Mouse (Mus musculus): Measurements from ENCODE around the gene Dnajc30.
"Not testable (repeated sequence)": the region's sequence is repeated elsewhere in the genome, so short reads cannot be mapped to it uniquely, and the experiment has no call there.

Gene Dnajc30

DNA sequence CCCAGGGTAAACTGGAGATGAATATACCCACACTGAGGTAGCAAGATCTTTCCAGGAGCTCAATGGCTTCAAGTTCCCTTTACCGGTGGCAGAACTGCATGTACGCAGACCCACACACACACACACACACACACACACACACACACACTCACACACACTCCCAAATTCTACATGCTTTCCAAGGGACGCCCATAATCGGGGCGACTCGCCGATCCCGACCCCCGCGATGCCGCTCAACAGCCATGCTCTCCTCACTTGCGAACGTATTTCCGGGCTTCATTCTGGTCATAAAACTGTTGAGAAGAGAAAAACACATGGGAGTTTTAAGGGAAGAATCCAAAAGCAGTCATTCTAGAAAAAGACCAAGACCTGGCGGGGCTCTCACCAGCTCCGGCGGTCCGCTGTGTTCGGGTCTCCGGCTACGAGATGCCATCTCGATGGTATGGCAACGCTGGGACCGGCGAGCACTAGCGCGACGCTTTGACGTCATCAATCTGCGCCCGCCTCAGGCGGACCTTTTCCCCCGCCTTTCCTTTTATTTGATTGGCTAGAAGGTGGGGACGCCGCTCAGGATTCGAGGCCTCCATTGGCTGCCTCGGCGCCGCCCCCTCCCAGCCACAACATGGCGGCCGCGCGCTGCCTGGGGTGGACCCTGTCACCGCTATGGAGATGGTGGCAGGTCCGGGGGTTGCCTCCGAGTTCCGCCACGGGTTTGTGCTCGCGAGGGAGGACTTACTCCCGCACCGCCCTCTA lies at the start of gene Dnajc30:
Dnajc30 (plus strand) TSS at position 574 of the 753 bp plus-strand sequence.
- DNase-seq (ENCODE audit: low read depth, low spot score): peak; percentile 95

DNA sequence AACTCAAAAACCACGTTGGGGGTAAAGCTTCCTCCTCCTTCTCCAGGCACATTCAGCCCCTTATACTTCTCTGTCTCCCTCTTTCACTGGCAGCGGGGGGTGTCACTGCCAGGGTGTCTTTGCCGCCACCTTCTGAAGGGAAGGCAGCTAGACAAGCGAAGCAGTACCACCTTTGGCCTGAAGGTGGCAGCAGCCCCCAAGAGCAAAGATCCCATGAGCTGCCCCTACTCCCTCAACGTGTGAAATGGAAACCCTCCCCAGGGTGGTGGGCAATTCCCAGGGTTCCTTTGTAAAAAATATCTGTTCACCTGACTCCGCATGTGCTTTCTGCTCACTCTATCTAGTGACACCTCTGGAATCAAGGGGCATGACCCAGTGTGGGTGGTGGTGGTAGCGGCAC lies 48.5 kb upstream of the Dnajc30 start:
- DNase-seq (ENCODE audit: low read depth, low spot score): no peak

DNA sequence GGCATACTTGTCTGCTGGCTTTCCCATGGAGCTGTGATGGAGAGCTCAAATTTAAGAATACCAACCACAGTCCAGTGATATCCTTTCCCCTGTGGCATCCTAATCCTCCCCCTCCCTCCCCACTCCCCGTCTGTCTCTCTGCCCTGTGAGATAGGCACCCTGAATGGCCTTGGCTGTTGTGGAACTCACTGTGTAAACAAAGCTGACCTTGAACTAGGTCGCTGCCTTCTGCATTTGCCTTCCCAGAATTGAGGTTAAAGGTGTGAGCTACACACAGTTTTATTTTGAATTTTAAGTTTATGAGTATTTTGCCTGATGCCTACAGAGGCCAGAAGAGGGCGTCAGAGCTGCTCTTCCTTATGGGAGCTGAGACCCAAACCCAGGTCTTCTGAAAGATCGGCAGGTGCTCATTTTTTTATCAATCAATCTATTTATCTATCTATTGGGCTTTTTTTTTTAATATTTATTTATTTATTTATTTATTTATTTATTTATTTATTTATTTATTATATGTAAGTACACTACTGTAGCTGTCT lies 47.7 kb upstream of the Dnajc30 start:
- no peak for DNase-seq (ENCODE audit: low read depth, low spot score)

DNA sequence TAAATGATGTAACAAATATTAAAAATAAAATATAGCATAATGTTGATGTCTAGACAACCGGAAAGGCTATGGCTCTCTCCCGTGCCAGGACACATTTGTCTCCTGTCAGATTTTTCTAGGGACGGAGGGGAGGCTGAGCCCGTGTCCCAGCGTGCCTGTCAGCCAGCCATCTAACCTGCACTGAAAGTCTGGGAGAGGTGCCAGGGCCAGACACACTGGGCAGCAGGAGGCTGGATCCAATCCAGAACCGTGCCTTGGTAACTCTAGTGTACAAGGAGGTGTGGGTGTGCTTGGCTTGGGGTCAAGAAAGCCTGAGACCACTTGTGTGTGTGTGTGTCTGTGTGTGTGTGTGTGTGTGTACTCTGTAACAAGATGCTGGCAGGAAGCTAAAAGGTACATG lies 42.2 kb upstream of the Dnajc30 start:
- DNase-seq (ENCODE audit: low read depth, low spot score): no peak

DNA sequence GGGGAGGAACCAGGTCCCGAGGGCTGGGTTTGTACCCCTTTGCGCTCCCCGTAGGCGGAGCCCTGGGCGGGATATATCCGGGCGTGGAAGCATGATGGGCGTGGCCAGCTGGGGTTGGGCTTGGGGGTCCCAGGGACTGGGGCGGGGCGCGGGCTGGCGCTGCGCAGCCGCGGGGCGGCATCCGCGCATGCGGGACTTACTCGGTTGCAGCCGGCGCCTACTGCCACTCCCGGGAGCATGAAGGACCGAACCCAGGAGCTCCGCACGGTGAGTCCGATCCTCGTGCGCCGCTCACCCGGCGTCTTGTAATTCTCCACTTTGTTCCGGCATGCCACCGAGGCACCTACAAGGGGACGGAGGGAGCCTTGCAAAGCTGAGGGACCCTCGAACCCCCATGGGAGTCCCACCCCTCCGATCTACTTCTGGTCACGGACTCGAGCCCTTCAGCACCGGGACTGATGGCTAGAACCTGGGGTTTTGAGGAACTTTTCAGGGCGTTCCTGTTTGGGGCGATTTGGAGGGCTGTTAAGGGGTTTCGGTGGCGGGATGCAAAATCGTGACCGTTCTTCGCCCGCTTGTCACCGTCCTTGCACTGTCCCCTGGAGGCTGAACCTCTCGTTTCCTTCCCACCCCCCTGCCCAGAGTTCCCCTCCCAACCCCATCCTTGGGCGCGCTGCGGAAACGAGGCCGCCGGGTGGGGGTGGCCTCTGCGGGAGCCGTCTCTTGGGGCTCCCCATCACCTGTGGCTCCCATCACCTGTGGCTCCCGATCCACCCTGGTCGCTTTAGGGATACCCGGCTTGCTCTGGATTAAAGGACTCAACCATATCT lies 40.4 kb upstream of the Dnajc30 start, which contains the start of gene Stx1a:
Stx1a (plus strand) TSS at position 139 of the 830 bp plus-strand sequence.
- DNase-seq (ENCODE audit: low read depth, low spot score): no peak

DNA sequence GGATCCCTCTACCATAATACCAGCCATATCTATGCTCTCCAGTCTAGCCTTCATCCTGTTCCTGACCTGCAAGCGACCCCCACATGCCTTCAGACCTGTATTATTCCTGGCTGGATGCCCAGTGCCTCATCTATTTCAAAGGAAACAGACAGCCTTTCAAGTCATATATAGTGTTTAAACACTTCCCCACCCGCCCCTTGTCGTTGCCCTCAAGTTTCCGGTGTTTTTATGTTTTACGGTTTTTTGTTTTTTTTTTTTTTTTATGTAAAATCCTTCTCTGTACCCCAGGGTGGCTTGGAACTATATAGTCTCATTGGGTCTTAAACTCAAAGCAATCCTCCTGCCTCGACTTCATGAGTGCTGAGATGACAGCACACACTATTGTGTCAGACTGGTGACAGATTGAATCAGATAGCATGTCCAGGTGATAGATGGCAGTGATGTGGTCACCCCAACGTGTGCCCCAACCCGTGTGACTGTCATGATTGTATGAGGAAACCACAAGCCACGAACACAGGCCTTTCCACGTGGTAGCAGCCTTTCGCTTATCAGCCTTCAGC lies 39.3 kb upstream of the Dnajc30 start:
- no peak for DNase-seq (ENCODE audit: low read depth, low spot score)

DNA sequence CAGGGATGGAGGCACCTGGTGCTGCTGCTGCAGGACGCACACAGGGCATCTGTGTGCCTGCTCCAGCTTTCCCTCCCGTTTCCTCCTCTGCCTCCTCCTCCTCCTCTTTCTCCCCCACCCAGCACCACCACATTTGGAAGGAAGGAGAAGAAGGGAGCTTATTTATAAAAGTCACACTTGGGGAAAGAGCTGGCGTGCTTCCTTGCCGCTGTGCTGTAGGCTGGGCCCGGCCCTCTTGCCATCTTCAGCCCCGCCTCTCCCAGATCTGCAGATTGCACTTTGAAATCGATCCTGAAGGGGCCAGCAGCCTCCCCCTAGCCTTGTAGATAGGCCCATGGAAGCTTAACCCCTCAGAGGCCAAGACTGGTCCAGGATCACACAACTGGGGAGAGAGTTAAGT lies 38.1 kb upstream of the Dnajc30 start:
- peak; percentile 83 for DNase-seq (ENCODE audit: low read depth, low spot score)

DNA sequence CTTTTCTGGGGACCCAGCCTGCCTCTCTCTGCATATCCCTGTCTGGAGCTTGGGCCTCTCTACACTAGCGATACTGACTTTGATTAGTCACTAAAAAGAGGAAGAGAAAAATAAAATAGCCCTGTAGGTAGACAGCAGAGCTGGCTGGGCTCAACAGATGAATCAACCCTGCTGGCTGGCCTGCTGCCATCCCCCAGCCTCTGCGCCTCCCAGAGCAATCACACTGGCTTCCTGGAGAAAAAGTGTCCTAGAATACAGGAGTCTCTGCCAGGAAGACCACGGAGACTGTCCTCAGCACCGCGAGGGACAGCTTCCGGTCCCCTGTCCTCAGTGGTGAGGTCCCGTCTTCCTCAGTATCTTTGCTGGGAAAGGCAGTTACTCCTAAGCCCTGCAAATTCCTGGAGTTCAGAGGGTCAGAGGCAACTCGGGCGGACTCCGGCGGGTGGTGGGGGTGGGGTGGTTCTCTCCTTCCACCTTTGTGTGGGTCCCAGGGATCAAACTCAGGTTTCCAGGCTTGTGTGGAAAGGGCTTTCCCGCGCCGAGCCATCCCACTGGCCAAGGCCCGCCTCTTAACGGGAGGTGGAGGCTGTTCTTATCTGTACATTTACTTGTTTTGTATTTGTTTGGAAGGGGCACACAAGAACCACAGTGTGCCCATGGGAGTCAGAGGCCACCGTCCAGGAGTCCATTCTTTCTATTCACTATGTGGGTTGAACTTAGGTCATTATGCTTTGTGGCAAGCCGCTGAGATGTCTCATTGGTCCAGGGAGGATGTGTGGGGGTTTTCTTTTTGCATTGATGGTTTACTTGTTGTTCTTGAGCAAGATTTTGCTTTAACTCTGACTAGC lies 34.8 kb upstream of the Dnajc30 start:
- no peak for DNase-seq (ENCODE audit: low read depth, low spot score)

DNA sequence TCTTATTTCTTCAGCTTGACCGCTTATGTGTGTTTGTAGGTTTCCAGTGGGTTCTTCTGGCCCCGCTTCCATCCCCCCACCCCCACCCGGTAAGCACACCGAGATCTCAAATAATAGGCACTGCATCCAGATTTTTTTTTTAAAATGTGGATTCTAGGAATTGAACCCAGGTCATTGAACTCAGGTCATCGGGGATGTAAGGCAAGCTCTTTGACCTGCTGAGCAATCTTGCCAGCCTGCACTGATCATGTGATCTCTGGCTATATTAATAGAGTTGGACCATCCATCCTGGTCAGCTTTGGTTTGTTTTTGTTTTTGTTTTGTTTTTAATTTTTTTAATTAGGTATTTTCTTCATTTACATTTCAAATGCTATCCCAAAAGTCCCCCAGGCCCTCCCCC lies 31.4 kb upstream of the Dnajc30 start:
- no peak for DNase-seq (ENCODE audit: low read depth, low spot score)

DNA sequence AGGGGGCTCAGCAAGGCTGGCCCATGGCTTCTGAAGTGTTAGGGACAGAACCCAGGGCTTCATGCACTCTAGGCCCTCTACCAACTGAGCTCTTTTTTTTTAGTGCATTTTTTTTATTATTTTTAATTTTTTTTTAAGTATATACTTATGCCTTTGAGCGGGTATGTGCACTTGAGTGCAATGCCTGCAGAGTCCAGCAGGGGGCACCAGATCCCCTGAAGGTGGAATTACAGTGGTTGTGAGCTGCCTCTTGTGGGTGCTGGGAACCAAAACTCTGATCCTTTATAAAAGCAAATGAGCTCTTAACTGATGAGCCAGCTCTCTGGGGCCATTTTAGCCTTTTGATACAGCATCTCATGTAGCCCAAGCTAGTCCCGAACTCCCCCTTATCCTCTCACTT lies 29.4 kb upstream of the Dnajc30 start:
- DNase-seq (ENCODE audit: low read depth, low spot score): no peak

DNA sequence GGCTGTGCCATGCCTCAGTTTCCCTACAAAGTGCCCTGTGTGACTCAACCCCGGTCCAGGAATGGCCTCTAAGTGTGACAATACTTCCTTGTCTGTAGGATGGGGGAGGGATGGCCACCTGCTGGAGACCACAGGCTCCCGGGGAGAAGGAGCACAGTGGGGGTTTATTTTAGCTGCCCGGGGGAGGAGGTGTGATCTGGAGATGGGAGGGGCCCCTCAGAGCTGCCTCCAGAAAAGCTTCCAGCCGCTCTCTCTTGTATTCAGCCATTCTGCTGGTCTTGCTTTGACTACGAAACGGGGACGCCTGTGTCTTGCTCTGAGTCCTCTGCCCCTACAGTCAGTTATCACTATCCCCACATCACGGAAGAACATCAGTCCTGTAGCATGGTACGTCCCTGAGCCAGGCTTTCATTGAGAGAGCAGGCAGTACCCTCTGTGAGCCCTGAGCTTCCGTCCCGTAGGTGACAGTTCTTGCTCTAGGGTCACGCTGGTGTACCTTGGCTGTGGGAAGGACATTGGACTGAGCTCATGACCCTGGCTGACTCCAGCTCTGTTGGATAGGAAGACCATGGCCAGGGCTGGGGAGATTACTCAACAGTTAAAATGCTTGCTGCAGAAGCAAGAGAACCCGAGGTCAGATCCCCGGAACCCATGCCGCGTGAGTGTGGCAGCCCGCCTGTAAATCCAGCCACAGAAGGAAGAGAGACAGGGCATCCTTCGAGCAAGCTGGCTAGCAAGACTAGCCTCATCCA lies 28.2 kb upstream of the Dnajc30 start:
- DNase-seq (ENCODE audit: low read depth, low spot score): peak; percentile 81

DNA sequence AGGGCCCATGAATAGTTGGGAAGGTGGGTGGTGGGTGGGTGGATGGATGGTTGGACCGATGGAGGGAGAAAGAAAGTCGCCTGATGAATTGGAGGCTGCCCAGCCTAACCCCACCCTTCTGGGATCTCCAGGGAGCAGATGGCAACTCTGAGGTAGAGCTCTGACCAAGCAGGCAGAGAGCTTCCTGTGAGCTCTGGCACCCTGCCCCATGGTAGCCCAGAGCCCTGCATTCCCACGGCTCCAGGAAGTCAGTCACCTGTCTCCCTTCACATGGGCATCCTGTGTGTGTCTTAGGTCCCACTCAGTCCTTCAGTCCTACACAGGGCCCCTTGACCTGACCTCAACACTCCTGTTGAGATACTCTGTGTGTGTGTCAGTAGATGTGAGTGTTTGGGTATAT lies 26.1 kb upstream of the Dnajc30 start:
- DNase-seq (ENCODE audit: low read depth, low spot score): no peak

DNA sequence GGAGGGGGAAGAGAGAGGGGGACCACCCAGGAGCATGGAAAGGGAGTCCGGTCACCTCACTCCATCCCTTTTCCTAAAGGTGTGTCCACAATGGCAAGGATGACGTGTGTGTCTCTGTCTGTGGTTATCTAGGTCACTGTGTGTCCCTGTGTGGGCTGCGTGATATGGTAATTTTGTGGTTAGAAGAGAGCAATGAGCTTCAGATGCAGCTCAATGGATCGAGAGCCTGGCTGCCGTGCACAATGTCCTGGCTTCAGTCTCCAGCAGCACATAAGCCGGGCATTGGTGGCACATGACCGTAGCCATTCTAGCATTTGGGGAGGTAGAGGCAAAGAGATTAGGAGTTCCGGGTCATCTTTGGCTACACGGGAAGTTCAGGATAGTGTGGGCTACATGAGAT lies 24.5 kb upstream of the Dnajc30 start:
- peak; percentile 43 for DNase-seq (ENCODE audit: low read depth, low spot score)

DNA sequence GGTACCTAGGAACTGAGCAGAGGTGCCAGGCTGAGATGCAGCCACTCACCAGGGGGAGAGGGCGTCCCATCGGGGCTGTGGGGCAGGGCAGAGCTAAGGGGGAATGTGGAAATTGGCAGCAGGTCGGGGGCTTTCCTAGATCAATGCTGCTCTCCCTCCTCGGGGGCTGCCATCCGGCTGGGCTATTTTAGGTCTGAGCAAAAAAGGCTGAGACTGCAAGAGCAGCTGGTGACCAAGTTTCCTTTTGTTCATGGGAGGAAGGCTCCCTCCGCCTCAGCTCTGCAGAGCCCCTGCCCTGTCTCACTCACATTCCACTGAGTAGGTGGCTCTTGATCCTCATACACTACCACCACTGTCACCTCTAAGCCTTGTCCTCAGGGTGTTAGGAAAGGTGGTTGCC lies 23.9 kb upstream of the Dnajc30 start:
- peak; percentile 68 for DNase-seq (ENCODE audit: low read depth, low spot score)

DNA sequence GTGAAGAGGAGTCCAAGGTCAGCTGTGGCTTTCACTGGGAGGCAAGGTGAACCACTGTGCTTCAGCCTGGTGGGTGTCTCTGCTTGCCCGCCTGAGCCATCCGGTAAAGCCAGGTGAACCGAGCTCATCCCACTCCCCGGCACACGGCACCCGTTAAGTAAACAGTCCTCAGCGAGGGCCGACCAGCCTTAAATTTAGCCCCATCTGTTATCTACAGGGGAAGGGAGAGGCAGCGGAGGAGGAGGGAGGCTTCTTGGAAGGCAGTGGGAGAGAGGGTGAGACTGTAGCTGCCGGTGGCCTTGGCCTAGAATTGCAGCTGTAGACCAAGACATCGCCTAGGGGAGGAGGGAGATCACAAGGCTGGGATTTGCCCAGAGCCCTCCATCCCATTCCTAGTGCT lies 23.2 kb upstream of the Dnajc30 start:
- no peak for DNase-seq (ENCODE audit: low read depth, low spot score)

DNA sequence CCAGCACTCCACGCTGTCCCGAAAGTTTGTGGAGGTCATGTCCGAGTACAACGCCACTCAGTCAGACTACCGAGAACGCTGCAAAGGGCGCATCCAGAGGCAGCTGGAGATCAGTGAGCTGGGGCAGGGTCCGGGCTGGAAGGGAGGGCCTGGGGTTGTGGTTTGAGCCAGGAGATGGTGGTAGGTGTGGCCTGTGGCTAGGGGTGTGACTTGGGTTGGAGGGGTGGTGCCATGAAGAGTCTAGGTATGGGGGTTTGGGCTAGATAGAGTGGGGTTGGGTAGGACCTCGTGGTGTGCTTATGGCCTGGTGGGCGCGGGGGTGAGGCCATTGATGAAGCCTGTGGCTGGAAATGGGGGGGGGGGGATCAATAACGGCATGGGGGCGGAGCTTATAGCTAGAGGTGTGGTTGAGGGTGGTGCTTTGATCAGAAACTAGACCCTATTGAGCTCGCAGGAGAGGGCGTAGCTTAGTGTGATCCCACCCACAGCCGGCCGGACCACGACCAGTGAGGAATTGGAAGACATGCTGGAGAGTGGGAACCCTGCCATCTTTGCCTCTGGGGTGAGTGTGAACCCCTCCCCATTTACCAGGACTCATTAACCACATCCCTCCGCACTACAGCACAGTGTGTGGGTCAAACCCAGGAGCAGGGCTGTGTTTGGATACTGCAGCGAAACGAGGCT lies 21.8 kb upstream of the Dnajc30 start:
- no peak for DNase-seq (ENCODE audit: low read depth, low spot score)

DNA sequence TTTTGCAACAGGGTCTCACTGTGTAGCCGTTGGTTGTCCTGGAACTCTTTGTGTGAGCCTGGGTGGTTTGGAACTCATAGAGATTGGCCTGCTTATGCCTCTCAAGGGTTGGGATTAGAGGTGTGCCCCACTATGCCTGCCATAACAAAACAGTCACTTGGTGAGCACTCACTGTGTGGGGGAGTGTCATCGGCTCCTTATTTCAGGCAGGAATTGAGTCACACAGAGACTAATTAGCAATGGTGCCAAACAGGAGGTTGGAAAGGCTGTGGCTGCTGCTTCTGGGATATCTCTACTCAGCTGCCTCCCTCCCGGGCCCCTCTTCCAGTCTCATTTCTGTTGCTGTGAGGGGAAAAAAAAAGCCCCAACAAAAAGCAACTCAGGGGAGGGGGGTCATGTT lies 19.4 kb upstream of the Dnajc30 start:
- DNase-seq (ENCODE audit: low read depth, low spot score): no peak

DNA sequence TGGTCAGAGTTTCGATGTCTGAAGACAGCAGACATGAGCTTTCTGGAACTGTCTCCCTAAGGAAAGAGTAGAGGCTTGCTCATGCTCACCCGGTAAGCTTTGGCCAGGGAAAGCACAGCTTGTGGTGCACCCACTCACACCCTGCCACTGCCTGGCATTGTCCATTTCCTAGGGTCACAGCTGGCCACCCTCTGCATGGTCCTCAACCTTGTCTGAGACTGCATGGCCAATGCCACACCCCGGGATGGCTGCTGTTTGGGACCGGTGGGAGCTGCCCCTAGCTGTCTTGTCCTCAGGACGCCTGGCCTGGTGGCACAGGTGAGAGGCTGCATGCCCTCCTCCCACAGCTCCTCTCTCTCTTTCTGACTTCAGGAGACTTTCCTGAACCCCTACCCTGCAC lies 15.5 kb upstream of the Dnajc30 start:
- no peak for DNase-seq (ENCODE audit: low read depth, low spot score)

DNA sequence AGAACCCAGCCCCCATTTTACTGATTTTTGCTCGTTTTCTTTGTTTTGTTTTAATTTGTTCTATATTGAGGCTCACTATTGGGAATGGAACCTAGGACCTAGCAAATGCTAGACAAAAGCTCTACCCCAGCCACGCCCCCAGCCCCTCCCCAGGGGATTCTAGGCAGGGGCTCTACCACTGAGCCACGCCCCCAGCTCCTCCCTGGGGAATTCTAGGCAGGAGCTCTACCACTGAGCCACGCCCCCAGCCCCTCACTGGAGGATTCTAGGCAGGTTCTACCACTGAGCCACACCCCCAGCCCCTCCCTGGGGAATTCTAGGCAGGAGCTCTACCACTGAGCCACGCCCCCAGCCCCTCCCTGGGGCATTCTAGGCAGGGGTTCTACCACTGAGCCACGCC lies 14.7 kb upstream of the Dnajc30 start:
- DNase-seq (ENCODE audit: low read depth, low spot score): not testable (repeated sequence)

DNA sequence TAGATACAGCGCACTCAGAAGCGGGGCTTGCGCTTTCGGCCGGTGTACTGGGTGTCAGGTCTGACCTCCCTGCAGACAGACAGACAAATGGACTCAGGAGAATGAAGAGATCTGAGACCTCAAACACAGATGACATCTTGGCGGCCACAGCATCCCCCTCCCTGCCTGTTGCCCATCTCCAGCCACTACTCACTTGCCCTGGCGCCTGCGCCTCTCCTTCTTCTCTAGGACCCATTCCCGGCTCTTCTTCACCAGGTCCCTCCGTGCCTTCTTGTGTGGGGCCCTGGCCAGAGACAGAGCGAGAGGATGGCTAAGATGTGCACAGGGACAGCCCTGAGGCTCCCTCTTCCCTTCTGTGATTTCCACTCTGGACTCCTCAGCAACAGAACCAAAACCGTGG lies 10.6 kb upstream of the Dnajc30 start:
- no peak for DNase-seq (ENCODE audit: low read depth, low spot score)
